Mouse (Mus musculus): ENCODE data around the gene Gsk3a. TPM values are rescaled to one million over a fixed set of nuclear protein-coding genes. Genes with fewer than 3 reads are reported as not detected.

Gene Gsk3a
- polyA plus RNA-seq, 1 experiment from 2014 or later: 13.0 TPM

- peak overlapping the region; percentile 86 for H3K27ac ChIP-seq
- 88% methylated on average over 4 of the region's 4 CpGs for WGBS (ENCODE audit: insufficient replicate concordance)
- peak overlapping the region; percentile 29; the same call in 1 of the 2 replicates for H3K9ac ChIP-seq
- no peak for ATAC-seq
- no peaks in the 10 kb centered on the region for H3K9me3 ChIP-seq (replicated peaks)
- peaks cover 99% of the 10 kb centered on the region for H3K36me3 ChIP-seq
- H3K27me3 ChIP-seq (replicated peaks): no peaks in the 10 kb centered on the region
- peak overlapping the region; percentile 61 for H3K4me2 ChIP-seq
- no peak overlapping the region for H3K4me3 ChIP-seq
- H3K4me1 ChIP-seq: peaks cover 74% of the 10 kb centered on the region
These were observed 27.2 kb downstream of the Gsk3a start for GRCm38 (mm10) chr7:25210482-25210881.

- Histone ChIP-seq H3K4me3 (peak overlapping the region; percentile 37), H3K4me1 (peaks cover 79% of the 10 kb centered on the region), H3K9me3 (replicated peaks) (no peaks in the 10 kb centered on the region), H3K36me3 (peaks cover 99% of the 10 kb centered on the region), H3K9ac (peak overlapping the region; percentile 29), H3K27me3 (replicated peaks) (no peaks in the 10 kb centered on the region), H3K4me2 (peak overlapping the region; percentile 61), H3K27ac (peak overlapping the region; percentile 86)
- ATAC-seq: peak; percentile 90
- WGBS (ENCODE audit: insufficient replicate concordance): 55% methylated on average over 3 of the region's 3 CpGs
These were observed 28.5 kb downstream of the Gsk3a start for GRCm38 (mm10) chr7:25209161-25209622.

- H3K4me1 ChIP-seq: peaks cover 72% of the 10 kb centered on the region
- H3K4me3 ChIP-seq: no peak overlapping the region
- no peak overlapping the region for H3K9ac ChIP-seq
- 77% methylated on average over 16 of the region's 16 CpGs for WGBS (ENCODE audit: insufficient replicate concordance)
- no peak overlapping the region for H3K4me2 ChIP-seq
- H3K27me3 ChIP-seq (replicated peaks): no peaks in the 10 kb centered on the region
- H3K27ac ChIP-seq: no peak overlapping the region; the same call in 1 of the 2 replicates
- no peaks in the 10 kb centered on the region for H3K9me3 ChIP-seq (replicated peaks)
- peaks cover 99% of the 10 kb centered on the region for H3K36me3 ChIP-seq
- ATAC-seq: no peak
These were observed 31.4 kb downstream of the Gsk3a start for GRCm38 (mm10) chr7:25206094-25206830.

- peaks cover 99% of the 10 kb centered on the region for H3K36me3 ChIP-seq
- no peaks in the 10 kb centered on the region for H3K9me3 ChIP-seq (replicated peaks)
- peak overlapping the region; percentile 29; the same call in 1 of the 2 replicates for H3K4me2 ChIP-seq
- H3K4me3 ChIP-seq: no peak overlapping the region
- H3K27ac ChIP-seq: peak overlapping the region; percentile 68
- WGBS (ENCODE audit: insufficient replicate concordance): 45% methylated on average over 16 of the region's 16 CpGs
- no peak for ATAC-seq
- H3K4me1 ChIP-seq: peaks cover 65% of the 10 kb centered on the region
- no peak overlapping the region for H3K9ac ChIP-seq
- H3K27me3 ChIP-seq (replicated peaks): no peaks in the 10 kb centered on the region
These were observed 32.1 kb downstream of the Gsk3a start for GRCm38 (mm10) chr7:25205355-25206093.

- peaks cover 46% of the 10 kb centered on the region for H3K4me1 ChIP-seq
- H3K4me3 ChIP-seq: no peak overlapping the region
- no peaks in the 10 kb centered on the region for H3K27me3 ChIP-seq (replicated peaks)
- H3K36me3 ChIP-seq: peaks cover 86% of the 10 kb centered on the region
- no peak for ATAC-seq
- H3K9me3 ChIP-seq (replicated peaks): no peaks in the 10 kb centered on the region
- no peak overlapping the region for H3K4me2 ChIP-seq
- no peak overlapping the region for H3K9ac ChIP-seq
- 87% methylated on average over 20 of the region's 20 CpGs for WGBS (ENCODE audit: insufficient replicate concordance)
- no peak overlapping the region for H3K27ac ChIP-seq
These were observed 34.0 kb downstream of the Gsk3a start for GRCm38 (mm10) chr7:25203624-25204023.

GRCm38 (mm10) chr7:25197384-25198018, 40.1 kb downstream of the Gsk3a start:
- WGBS (ENCODE audit: insufficient replicate concordance): 66% methylated on average over 10 of the region's 10 CpGs
- Histone ChIP-seq H3K9ac (no peak overlapping the region), H3K4me1 (peaks cover 45% of the 10 kb centered on the region), H3K4me2 (no peak overlapping the region), H3K9me3 (replicated peaks) (no peaks in the 10 kb centered on the region), H3K27ac (no peak overlapping the region), H3K27me3 (replicated peaks) (no peaks in the 10 kb centered on the region), H3K4me3 (no peak overlapping the region), H3K36me3 (peaks cover 25% of the 10 kb centered on the region)
- ATAC-seq: peak; percentile 31; the same call in 1 of the 2 replicates

- Histone ChIP-seq H3K9me3 (replicated peaks) (no peaks in the 10 kb centered on the region), H3K9ac (no peak overlapping the region), H3K36me3 (peaks cover 11% of the 10 kb centered on the region), H3K27ac (peak overlapping the region; percentile 84), H3K4me3 (no peak overlapping the region), H3K4me1 (peaks cover 45% of the 10 kb centered on the region), H3K27me3 (replicated peaks) (no peaks in the 10 kb centered on the region), H3K4me2 (peak overlapping the region; percentile 36; the same call in 1 of the 2 replicates)
- 64% methylated on average over 9 of the region's 9 CpGs for WGBS (ENCODE audit: insufficient replicate concordance)
- no peak for ATAC-seq
These were observed 41.5 kb downstream of the Gsk3a start for GRCm38 (mm10) chr7:25196107-25196506.

GRCm38 (mm10) chr7:25195148-25195547, 42.5 kb downstream of the Gsk3a start:
- 66% methylated on average over 3 of the region's 3 CpGs for WGBS (ENCODE audit: insufficient replicate concordance)
- Histone ChIP-seq H3K9me3 (replicated peaks) (no peaks in the 10 kb centered on the region), H3K4me2 (peak overlapping the region; percentile 36), H3K4me3 (no peak overlapping the region), H3K27ac (peak overlapping the region; percentile 84), H3K27me3 (replicated peaks) (no peaks in the 10 kb centered on the region), H3K36me3 (peaks cover 1% of the 10 kb centered on the region; the same call in 1 of the 2 replicates), H3K4me1 (peaks cover 45% of the 10 kb centered on the region), H3K9ac (0 out of 2 replicates have a peak overlapping the region, but pooled peaks have one; percentile 23)
- peak; percentile 99 for ATAC-seq

GRCm38 (mm10) chr7:25192110-25192509, 45.5 kb downstream of the Gsk3a start:
- no peak overlapping the region for H3K4me3 ChIP-seq
- no peaks in the 10 kb centered on the region for H3K9me3 ChIP-seq (replicated peaks)
- H3K4me2 ChIP-seq: no peak overlapping the region
- H3K4me1 ChIP-seq: peaks cover 35% of the 10 kb centered on the region
- peaks cover 2% of the 10 kb centered on the region; the same call in 1 of the 2 replicates for H3K27me3 ChIP-seq (replicated peaks)
- no peak overlapping the region for H3K27ac ChIP-seq
- ATAC-seq: no peak
- H3K9ac ChIP-seq: no peak overlapping the region
- no peaks in the 10 kb centered on the region for H3K36me3 ChIP-seq
- 68% methylated on average over 8 of the region's 8 CpGs for WGBS (ENCODE audit: insufficient replicate concordance)

GRCm38 (mm10) chr7:25190806-25191205, 46.8 kb downstream of the Gsk3a start:
- no peak overlapping the region for H3K4me2 ChIP-seq
- 67% methylated on average over 11 of the region's 11 CpGs for WGBS (ENCODE audit: insufficient replicate concordance)
- H3K36me3 ChIP-seq: no peaks in the 10 kb centered on the region
- no peak for ATAC-seq
- H3K9me3 ChIP-seq (replicated peaks): no peaks in the 10 kb centered on the region
- no peak overlapping the region for H3K9ac ChIP-seq
- H3K4me1 ChIP-seq: peaks cover 24% of the 10 kb centered on the region
- H3K4me3 ChIP-seq: no peak overlapping the region
- no peak overlapping the region for H3K27ac ChIP-seq
- H3K27me3 ChIP-seq (replicated peaks): peaks cover 10% of the 10 kb centered on the region; the same call in 1 of the 2 replicates

- WGBS (ENCODE audit: insufficient replicate concordance): 28% methylated on average over 21 of the region's 21 CpGs
- Histone ChIP-seq H3K27me3 (replicated peaks) (peaks cover 38% of the 10 kb centered on the region), H3K4me1 (0 out of 2 replicates have a peak, but pooled peaks cover 8% of the 10 kb centered on the region), H3K4me3 (no peak overlapping the region), H3K9me3 (replicated peaks) (no peaks in the 10 kb centered on the region), H3K4me2 (no peak overlapping the region), H3K9ac (no peak overlapping the region), H3K36me3 (no peaks in the 10 kb centered on the region), H3K27ac (no peak overlapping the region)
- peak; percentile 68 for ATAC-seq
These were observed 49.7 kb downstream of the Gsk3a start for GRCm38 (mm10) chr7:25187662-25188650.

Data from liver, embryonic 12.5 days (tissue).